Mouse (Mus musculus) MEL (cell line): ENCODE data around the gene Catsperg1.
"Not testable (repeated sequence)": the region's sequence is repeated elsewhere in the genome, so short reads cannot be mapped to it uniquely, and the experiment has no call there.

Source experiments
- CTCF ChIP-seq, 3 experiments: IDR thresholded peaks in 2 of 3; conservative IDR thresholded peaks in 1 of 3; 2 replicates each; pipeline ENCODE4 v1.5.1; 2011 to 2012; ENCODE audit warnings: low read length in 3 of 3, low read depth in 2 of 3, mild to moderate bottlenecking in 2 of 3, improper control_type of control experiment in 1 of 3, inconsistent platforms in 1 of 3, mixed read lengths in 1 of 3, moderate library complexity in 1 of 3; ENCODE audit not compliant: control insufficient read depth in 1 of 3, insufficient read depth in 1 of 3, poor library complexity in 1 of 3, severe bottlenecking in 1 of 3
- EP300 ChIP-seq, 2 experiments: IDR thresholded peaks; 2 replicates each; pipeline ENCODE4 v1.6.1; 2011; ENCODE audit warnings: improper control_type of control experiment in 2 of 2, low read length in 2 of 2, low read depth in 1 of 2, mild to moderate bottlenecking in 1 of 2
- GABPA ChIP-seq: IDR thresholded peaks from 2 replicates; pipeline ENCODE4 v1.6.1; 2012; ENCODE audit warnings: low read depth, mild to moderate bottlenecking, inconsistent platforms, low read length, improper control_type of control experiment, moderate library complexity
- GATA1 ChIP-seq: IDR thresholded peaks from 2 replicates; pipeline ENCODE4 v1.6.1; 2011; ENCODE audit warnings: low read depth, low read length, improper control_type of control experiment
- HCFC1 ChIP-seq: IDR thresholded peaks from 2 replicates; pipeline ENCODE4 v1.6.1; 2012; ENCODE audit warnings: low read depth, mild to moderate bottlenecking, inconsistent platforms, low read length, improper control_type of control experiment, moderate library complexity
- KAT2A ChIP-seq: conservative IDR thresholded peaks from 2 replicates; pipeline ENCODE4 v1.6.1; 2012; ENCODE audit warnings: low read depth, low read length, improper control_type of control experiment, inconsistent platforms
- MYC ChIP-seq: IDR thresholded peaks from 2 replicates; pipeline ENCODE4 v1.6.1; 2011; ENCODE audit warnings: low read depth, mild to moderate bottlenecking, low read length, improper control_type of control experiment, moderate library complexity
- POLR2A ChIP-seq, 2 experiments: IDR thresholded peaks; 2 replicates each; pipeline ENCODE4 v1.6.1; 2011 to 2012; ENCODE audit warnings: low read length in 2 of 2, mild to moderate bottlenecking in 2 of 2, control low read depth in 1 of 2, improper control_type of control experiment in 1 of 2, low read depth in 1 of 2, moderate library complexity in 1 of 2; ENCODE audit not compliant: control insufficient read depth in 1 of 2, insufficient read depth in 1 of 2, poor library complexity in 1 of 2
- POLR2AphosphoS5 ChIP-seq: IDR thresholded peaks from 2 replicates; pipeline ENCODE4 v1.6.1; 2012; ENCODE audit warnings: low read depth, borderline replicate concordance, mild to moderate bottlenecking, inconsistent platforms, low read length, moderate library complexity, mixed read lengths
- RAD21 ChIP-seq: IDR thresholded peaks from 2 replicates; pipeline ENCODE4 v1.6.1; 2011; ENCODE audit warnings: mild to moderate bottlenecking, low read depth, low read length, improper control_type of control experiment
- SIN3A ChIP-seq: IDR thresholded peaks from 2 replicates; pipeline ENCODE4 v1.6.1; 2012; ENCODE audit warnings: low read length, improper control_type of control experiment, inconsistent platforms
- USF1 ChIP-seq: IDR thresholded peaks from 2 replicates; pipeline ENCODE4 v1.6.1; 2014; ENCODE audit warnings: low read depth, mild to moderate bottlenecking, inconsistent platforms, low read length, improper control_type of control experiment, moderate library complexity

- not testable (repeated sequence) for TF ChIP-seq CTCF (IDR thresholded peaks at IDR 0.05 in 2 of 3, conservative IDR thresholded peaks at IDR 0.05 in 1 of 3; ENCODE audit: control insufficient read depth in 1 of 3, insufficient read depth in 1 of 3, low read depth in 2 of 3, low read length in 3 of 3, poor library complexity in 1 of 3, severe bottlenecking in 1 of 3); POLR2A (IDR thresholded peaks at IDR 0.05; ENCODE audit: control insufficient read depth in 1 of 2, insufficient read depth in 1 of 2, low read depth in 1 of 2, low read length in 2 of 2, poor library complexity in 1 of 2); POLR2AphosphoS5; GATA1; HCFC1; SIN3A; GABPA; RAD21; EP300 (IDR thresholded peaks at IDR 0.05; ENCODE audit: low read depth in 1 of 2, low read length in 2 of 2); MYC; USF1; KAT2A
Measured at GRCm38 (mm10) chr7:29181323-29181722, 32.5 kb downstream of the Catsperg1 start.
